Mouse (Mus musculus) embryonic facial prominence, embryonic 14.5 days (tissue): Measurements from ENCODE around the gene A930018P22Rik. TPM values are rescaled to one million over a fixed set of nuclear protein-coding genes. Genes with fewer than 3 reads are reported as not detected.
A peak's percentile ranks its signal among the peaks of the same experiment; 100 is the strongest.
"Not testable (repeated sequence)": the region's sequence is repeated elsewhere in the genome, so short reads cannot be mapped to it uniquely, and the experiment has no call there.

ENCODE experiments used
- ATAC-seq: fragments of 200-750 bp; cut with Nextera tagmentation; 2 replicates; pipeline ENCODE4 v1.8.0; 2017; ENCODE audit warnings: low read depth, moderate number of reproducible peaks, moderate TSS enrichment
- DNase-seq: peaks from one replicate; pipeline ENCODE4 v3.0.0-alpha.2; 2015; ENCODE audit warnings: low spot score
- H3K27ac ChIP-seq: fragments of 300-500 bp; sonication (generic); replicated peaks from 2 replicates; pipeline ENCODE4 v1.5.1; 2014; ENCODE audit warnings: low read depth, mild to moderate bottlenecking, low read length, moderate library complexity
- H3K27me3 ChIP-seq: fragments of 300-500 bp; sonication (generic); replicated peaks from 2 replicates; pipeline ENCODE4 v1.6.1; 2014; ENCODE audit warnings: low read length; ENCODE audit not compliant: control insufficient read depth, insufficient read depth
- H3K36me3 ChIP-seq: fragments of 300-500 bp; sonication (generic); 2 replicates; pipeline ENCODE4 v1.6.1; 2014; ENCODE audit warnings: low read length, mixed read lengths; ENCODE audit not compliant: control insufficient read depth, insufficient read depth
- H3K4me1 ChIP-seq: fragments of 300-500 bp; sonication (generic); 2 replicates; pipeline ENCODE4 v1.6.1; 2014; ENCODE audit warnings: antibody characterized with exemption, low read length; ENCODE audit not compliant: control insufficient read depth, insufficient read depth
- H3K4me2 ChIP-seq: fragments of 300-500 bp; sonication (generic); 2 replicates; pipeline ENCODE4 v1.6.1; 2014; ENCODE audit warnings: low read depth, mild to moderate bottlenecking, low read length, moderate library complexity, mixed read lengths
- H3K4me3 ChIP-seq: fragments of 300-500 bp; sonication (generic); 2 replicates; pipeline ENCODE4 v1.5.1; 2014; ENCODE audit warnings: low read depth, mild to moderate bottlenecking, low read length
- H3K9ac ChIP-seq: fragments of 300-500 bp; sonication (generic); 2 replicates; pipeline ENCODE4 v1.6.1; 2014; ENCODE audit warnings: low read depth, mild to moderate bottlenecking, low read length, moderate library complexity, mixed read lengths
- H3K9me3 ChIP-seq: fragments of 300-500 bp; sonication (generic); 2 replicates; pipeline ENCODE4 v1.6.1; 2016; ENCODE audit warnings: low read length; ENCODE audit not compliant: control insufficient read depth
- WGBS: fragments of 180-500 bp; shearing (Covaris S2); extraction: QIAGEN DNeasy Blood & Tissue Kit; methylation state at CpG from one replicate; pipeline ENCODE4 v1.1.7; 2014; 5-methylcytosine and 5-hydroxymethylcytosine counted together
- polyA plus RNA-seq: library from polyadenylated mRNA; unstranded; fragments of >200 nt; fragmentation: Nextera tagmentation; extraction: Ambion mirVana; gene quantifications from 2 replicates; pipeline ENCODE4 v1.2.1, GENCODE M21; 2014

Gene A930018P22Rik
- polyA plus RNA-seq = not detected in 2 replicates

DNA sequence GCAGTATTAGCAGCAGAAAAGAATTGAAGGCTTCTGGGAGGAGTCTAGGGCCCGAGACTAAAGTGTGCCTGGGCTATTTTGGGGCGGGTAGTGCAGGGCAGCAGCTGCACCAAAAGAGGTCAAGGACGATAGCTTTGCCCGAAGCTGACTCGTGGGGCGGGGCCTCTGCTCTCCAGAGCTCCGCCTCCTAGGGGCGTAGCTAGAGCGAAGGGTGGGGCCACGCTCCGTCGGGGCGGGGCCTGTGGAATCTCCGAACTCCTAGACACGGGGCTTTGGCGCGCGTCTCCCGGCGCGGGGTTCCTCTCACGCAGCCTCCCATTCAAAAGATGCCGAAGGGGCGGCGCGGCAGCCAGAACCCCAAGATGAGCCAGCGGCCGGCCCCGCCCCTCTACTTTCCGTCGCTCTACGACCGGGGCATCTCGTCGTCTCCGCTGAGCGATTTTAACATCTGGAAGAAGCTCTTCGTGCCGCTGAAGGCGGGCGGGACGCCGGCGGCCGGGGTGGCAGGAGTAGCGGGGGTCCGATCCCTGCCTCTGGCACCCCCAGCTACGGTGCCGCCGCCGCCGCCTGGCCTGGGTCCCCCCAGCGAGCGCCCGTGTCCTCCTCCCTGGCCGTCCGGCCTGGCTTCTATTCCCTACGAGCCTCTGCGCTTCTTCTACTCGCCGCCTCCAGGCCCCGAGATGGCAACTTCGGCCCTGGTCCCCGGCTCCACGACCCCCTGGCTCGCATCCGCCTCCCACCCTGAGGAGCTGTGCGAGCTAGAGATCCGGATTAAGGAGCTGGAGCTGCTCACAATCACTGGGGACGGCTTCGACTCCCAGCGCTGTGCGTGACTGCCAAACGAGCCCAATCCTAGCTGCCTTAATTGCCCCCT is at the start of gene A930018P22Rik:
Gene A930018P22Rik (plus strand): TSS at position 265 of the 874 bp plus-strand sequence.
- under 1% methylated on average over 59 of the region's 74 CpGs for WGBS
- ATAC-seq (peak; percentile 96), DNase-seq (peak; percentile 96)
- Histone ChIP-seq H3K4me2 (peak within 1 kb of the TSS; percentile 94), H3K27me3 (no peaks in the 10 kb centered on the region), H3K36me3 (no peaks in the 10 kb centered on the region), H3K9me3 (no peaks in the 10 kb centered on the region), H3K9ac (peak within 1 kb of the TSS; percentile 69), H3K27ac (no peak within 1 kb of the TSS; the same call in none of the 2 replicates), H3K4me1 (0 out of 2 replicates have a peak, but pooled peaks cover 5% of the 10 kb centered on the region), H3K4me3 (peak within 1 kb of the TSS; percentile 64)

- not testable (repeated sequence) for H3K27ac ChIP-seq, H3K4me2 ChIP-seq, DNase-seq, H3K9ac ChIP-seq, ATAC-seq, H3K4me1 ChIP-seq, H3K9me3 ChIP-seq, H3K27me3 ChIP-seq, H3K36me3 ChIP-seq, H3K4me3 ChIP-seq
- 69% methylated on average over 5 of the region's 5 CpGs for WGBS
Observed at GRCm38 (mm10) chr2:104078285-104078684, 44.3 kb upstream of the A930018P22Rik start.

- H3K4me2 ChIP-seq, ATAC-seq, H3K4me3 ChIP-seq, H3K4me1 ChIP-seq, H3K9ac ChIP-seq, H3K9me3 ChIP-seq, H3K36me3 ChIP-seq, H3K27ac ChIP-seq, H3K27me3 ChIP-seq, DNase-seq: not testable (repeated sequence)
- no CpG with 5 or more reads among the region's 1 CpGs for WGBS
Observed at GRCm38 (mm10) chr2:104081436-104082050, 41.0 kb upstream of the A930018P22Rik start.

DNA sequence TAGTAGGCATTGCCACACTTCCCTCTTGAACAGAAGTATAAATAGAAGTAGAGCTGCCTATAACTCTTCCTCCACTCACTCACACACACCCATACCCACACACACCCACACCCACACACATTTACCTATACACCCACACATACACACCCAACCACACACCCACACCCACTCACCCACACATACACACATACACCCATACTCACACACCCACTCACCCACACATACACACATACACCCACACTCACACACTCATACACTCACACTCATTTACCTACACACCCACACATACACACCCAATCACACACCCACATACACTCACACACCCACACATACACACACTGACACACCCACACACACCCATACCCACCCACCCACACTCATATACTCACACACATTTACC is 40.1 kb upstream of the A930018P22Rik start:
- Histone ChIP-seq H3K9me3 (no peaks in the 10 kb centered on the region), H3K4me2 (no peak overlapping the region), H3K27me3 (no peaks in the 10 kb centered on the region), H3K36me3 (no peaks in the 10 kb centered on the region), H3K9ac (no peak overlapping the region), H3K4me1 (no peaks in the 10 kb centered on the region), H3K4me3 (no peak overlapping the region), H3K27ac (no peak overlapping the region)
- DNase-seq (no peak), ATAC-seq (no peak)

DNA sequence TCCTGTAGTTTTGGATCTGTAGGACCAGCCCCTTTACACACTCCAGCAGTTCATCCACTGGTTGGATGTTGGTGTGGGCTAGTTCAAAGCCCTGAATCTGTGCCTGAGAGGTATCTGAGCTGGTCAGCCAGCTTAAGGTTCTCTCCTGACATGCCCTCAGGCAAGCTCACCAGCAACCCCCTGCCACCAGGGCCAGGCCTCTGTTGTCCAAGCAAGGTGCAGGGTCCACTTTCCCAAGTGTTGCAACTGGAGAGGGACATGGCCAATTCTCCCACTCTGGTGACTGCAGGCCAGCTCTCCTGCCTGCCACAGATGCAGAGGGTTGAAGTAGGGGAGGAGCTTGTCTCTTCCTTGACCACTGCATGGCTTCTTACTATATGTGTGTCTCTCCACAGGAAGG is 38.5 kb upstream of the A930018P22Rik start:
- not testable (repeated sequence) for H3K4me1 ChIP-seq, H3K27me3 ChIP-seq, ATAC-seq, H3K4me3 ChIP-seq, H3K4me2 ChIP-seq, DNase-seq, H3K9me3 ChIP-seq, H3K9ac ChIP-seq, H3K27ac ChIP-seq, H3K36me3 ChIP-seq

DNA sequence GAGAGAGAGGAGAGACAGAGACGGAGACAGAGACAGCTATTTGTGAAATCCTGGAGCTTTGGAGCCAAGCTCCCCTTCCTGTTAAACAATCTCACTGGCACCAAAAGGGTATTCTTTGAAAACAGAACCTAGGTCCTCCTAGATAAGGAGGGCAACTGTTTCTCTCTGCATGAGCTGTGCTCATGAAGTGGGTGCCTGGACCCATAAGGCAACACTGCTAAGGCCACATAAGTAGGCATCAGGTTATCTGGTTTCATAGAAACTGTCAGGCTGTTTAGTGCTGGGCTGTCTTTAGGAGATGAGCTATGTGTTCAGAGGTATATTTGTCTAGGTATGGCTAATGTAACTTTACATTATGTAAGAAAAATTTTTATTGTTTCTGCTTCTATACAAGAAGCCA is 35.0 kb upstream of the A930018P22Rik start:
- H3K4me1 ChIP-seq, ATAC-seq, H3K9me3 ChIP-seq, H3K27ac ChIP-seq, H3K4me2 ChIP-seq, H3K36me3 ChIP-seq, H3K4me3 ChIP-seq, DNase-seq, H3K9ac ChIP-seq, H3K27me3 ChIP-seq: not testable (repeated sequence)
- 100% methylated on average over 1 of the region's 1 CpGs for WGBS

GRCm38 (mm10) chr2:104093305-104093704 is 29.3 kb upstream of the A930018P22Rik start:
- 78% methylated on average over 2 of the region's 2 CpGs for WGBS
- Histone ChIP-seq H3K9me3 (no peaks in the 10 kb centered on the region), H3K4me3 (no peak overlapping the region), H3K36me3 (no peaks in the 10 kb centered on the region), H3K4me2 (no peak overlapping the region), H3K27me3 (no peaks in the 10 kb centered on the region), H3K4me1 (no peaks in the 10 kb centered on the region), H3K9ac (no peak overlapping the region), H3K27ac (no peak overlapping the region)
- DNase-seq = no peak
- no peak for ATAC-seq

- Histone ChIP-seq H3K9ac (peak within 1 kb of the TSS; percentile 55), H3K36me3 (no peaks in the 10 kb centered on the region), H3K27ac (peak within 1 kb of the TSS; percentile 54), H3K9me3 (no peaks in the 10 kb centered on the region), H3K4me2 (peak within 1 kb of the TSS; percentile 70), H3K4me1 (no peaks in the 10 kb centered on the region), H3K4me3 (peak within 1 kb of the TSS; percentile 47), H3K27me3 (no peaks in the 10 kb centered on the region)
- 3% methylated on average over 15 of the region's 15 CpGs for WGBS
- peak; percentile 91 for DNase-seq
- peak; percentile 92 for ATAC-seq
Observed at GRCm38 (mm10) chr2:104095741-104096213, 26.8 kb upstream of the A930018P22Rik start, which contains the start of gene Cd59a. Gene Cd59a, plus strand, starts transcription at chr2:104095801.
